Mouse (Mus musculus) embryonic facial prominence, embryonic 12.5 days (tissue): ENCODE measurements around the gene Iqschfp. TPM values are rescaled to one million over a fixed set of nuclear protein-coding genes. Genes with fewer than 3 reads are reported as not detected.

ENCODE experiments used
- ATAC-seq: fragments of 200-750 bp; cut with Nextera tagmentation; 2 replicates; pipeline ENCODE4 v1.8.0; 2017; ENCODE audit not compliant: insufficient number of reproducible peaks, insufficient read depth, low FRiP score, low TSS enrichment
- H3K27ac ChIP-seq: fragments of 300-500 bp; sonication (generic); 2 replicates; pipeline ENCODE4 v1.5.1; 2016; ENCODE audit warnings: mild to moderate bottlenecking
- H3K27me3 ChIP-seq: fragments of 300-500 bp; sonication (generic); 2 replicates; pipeline ENCODE4 v1.6.1; 2016; ENCODE audit warnings: mild to moderate bottlenecking, moderate library complexity
- H3K36me3 ChIP-seq: fragments of 300-500 bp; sonication (generic); 2 replicates; pipeline ENCODE4 v1.6.1; 2016; ENCODE audit warnings: mild to moderate bottlenecking
- H3K4me1 ChIP-seq: fragments of 300-500 bp; sonication (generic); 2 replicates; pipeline ENCODE4 v1.6.1; 2016
- H3K4me2 ChIP-seq: fragments of 300-500 bp; sonication (generic); replicated peaks from 2 replicates; pipeline ENCODE4 v1.6.1; 2016; ENCODE audit warnings: mild to moderate bottlenecking, moderate library complexity
- H3K4me3 ChIP-seq: fragments of 300-500 bp; sonication (generic); 2 replicates; pipeline ENCODE4 v1.5.1; 2016; ENCODE audit warnings: mild to moderate bottlenecking
- H3K9ac ChIP-seq: fragments of 300-500 bp; sonication (generic); 2 replicates; pipeline ENCODE4 v1.6.1; 2016; ENCODE audit warnings: mild to moderate bottlenecking, moderate library complexity
- H3K9me3 ChIP-seq: fragments of 300-500 bp; sonication (generic); 2 replicates; pipeline ENCODE4 v1.6.1; 2016; ENCODE audit warnings: mild to moderate bottlenecking, moderate library complexity
- WGBS: fragments of 180-500 bp; shearing (Covaris S2); methylation state at CpG from one replicate; pipeline ENCODE4 v1.1.7; 2016; 5-methylcytosine and 5-hydroxymethylcytosine counted together
- polyA plus RNA-seq: library from polyadenylated mRNA; unstranded; fragments of >200 nt; fragmentation: Nextera tagmentation; extraction: Ambion mirVana; gene quantifications from 2 replicates; pipeline ENCODE4 v1.2.1, GENCODE M21; 2016

Gene Iqschfp
- polyA plus RNA-seq, 1 experiment from 2014 or later = 0.13 TPM

DNA sequence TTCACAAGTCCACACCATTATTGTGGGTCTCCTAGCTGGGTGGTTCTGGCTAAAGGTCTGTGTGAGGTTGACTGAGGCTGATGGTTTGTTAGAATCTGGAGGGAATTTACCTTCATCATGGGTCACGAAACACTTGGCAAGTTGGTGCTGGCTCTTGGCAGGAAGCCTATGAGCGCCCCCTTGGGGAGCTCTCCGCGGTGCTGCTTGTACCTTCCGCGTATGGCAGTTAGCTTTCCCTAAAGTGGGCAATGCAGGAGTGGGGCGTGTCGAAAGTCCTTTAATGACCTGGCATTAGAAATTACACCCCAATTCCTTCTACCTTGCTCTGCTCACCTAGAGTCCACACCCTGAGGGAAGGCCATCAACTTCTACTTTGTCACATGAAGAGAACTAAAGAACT, 295.4 kb downstream of the Iqschfp start:
- Histone ChIP-seq H3K4me3 (no peak overlapping the region), H3K9me3 (no peaks in the 10 kb centered on the region), H3K27me3 (no peaks in the 10 kb centered on the region), H3K27ac (no peak overlapping the region), H3K4me1 (no peaks in the 10 kb centered on the region), H3K4me2 (no peak overlapping the region), H3K9ac (no peak overlapping the region), H3K36me3 (no peaks in the 10 kb centered on the region)
- ATAC-seq = no peak
- WGBS = 56% methylated on average over 8 of the region's 8 CpGs

DNA sequence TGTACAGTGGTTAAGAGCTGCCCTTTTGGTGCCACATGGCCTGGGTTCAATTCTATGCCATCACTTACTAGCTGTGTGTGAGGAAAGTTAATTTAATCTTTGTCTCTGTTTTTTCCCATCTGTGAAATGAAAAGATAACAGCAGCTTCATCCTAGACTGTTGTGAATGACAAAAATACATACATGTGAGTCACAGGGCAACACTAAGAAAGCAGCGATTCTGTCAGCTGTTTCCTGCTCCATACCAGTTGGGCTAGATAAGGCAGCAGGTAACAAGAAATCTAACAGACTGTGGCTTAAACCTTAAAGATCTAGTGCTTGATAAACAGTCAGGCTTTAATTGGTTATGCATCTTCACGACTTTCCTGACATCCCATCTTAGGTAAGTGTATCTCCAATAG, 297.1 kb downstream of the Iqschfp start:
- H3K4me1 ChIP-seq = no peaks in the 10 kb centered on the region
- H3K27ac ChIP-seq = no peak overlapping the region
- no peaks in the 10 kb centered on the region for H3K9me3 ChIP-seq
- whole genome bisulfite sequencing = 72% methylated on average over 2 of the region's 2 CpGs
- no peak overlapping the region for H3K4me3 ChIP-seq
- no peak overlapping the region for H3K9ac ChIP-seq
- no peaks in the 10 kb centered on the region for H3K27me3 ChIP-seq
- H3K36me3 ChIP-seq = no peaks in the 10 kb centered on the region
- H3K4me2 ChIP-seq = no peak overlapping the region
- ATAC-seq = no peak

DNA sequence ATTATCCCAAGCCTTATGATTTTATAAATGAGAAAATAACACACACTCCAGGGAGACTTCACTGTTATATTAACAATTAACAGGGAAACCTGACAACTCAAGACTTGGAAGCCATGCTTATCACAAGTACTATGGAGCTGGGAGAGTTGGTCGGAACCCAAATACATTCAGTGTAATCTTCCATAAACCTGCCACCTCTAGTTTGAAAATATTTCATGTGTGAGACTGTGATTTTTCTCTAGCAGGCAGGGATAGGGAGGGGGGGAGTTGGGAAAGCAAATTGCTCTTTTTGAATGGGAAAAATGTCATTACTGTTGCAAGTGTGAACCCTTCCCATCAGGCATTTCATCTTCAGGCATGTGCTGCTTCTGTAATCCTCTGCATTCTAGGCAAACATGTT, 304.9 kb downstream of the Iqschfp start:
- H3K36me3 ChIP-seq = no peaks in the 10 kb centered on the region
- H3K27ac ChIP-seq = no peak overlapping the region
- H3K9ac ChIP-seq = no peak overlapping the region
- H3K4me1 ChIP-seq = no peaks in the 10 kb centered on the region
- no peaks in the 10 kb centered on the region for H3K9me3 ChIP-seq
- ATAC-seq = no peak
- H3K4me2 ChIP-seq = no peak overlapping the region
- 91% methylated on average over 1 of the region's 1 CpGs for WGBS
- no peaks in the 10 kb centered on the region for H3K27me3 ChIP-seq
- no peak overlapping the region for H3K4me3 ChIP-seq

DNA sequence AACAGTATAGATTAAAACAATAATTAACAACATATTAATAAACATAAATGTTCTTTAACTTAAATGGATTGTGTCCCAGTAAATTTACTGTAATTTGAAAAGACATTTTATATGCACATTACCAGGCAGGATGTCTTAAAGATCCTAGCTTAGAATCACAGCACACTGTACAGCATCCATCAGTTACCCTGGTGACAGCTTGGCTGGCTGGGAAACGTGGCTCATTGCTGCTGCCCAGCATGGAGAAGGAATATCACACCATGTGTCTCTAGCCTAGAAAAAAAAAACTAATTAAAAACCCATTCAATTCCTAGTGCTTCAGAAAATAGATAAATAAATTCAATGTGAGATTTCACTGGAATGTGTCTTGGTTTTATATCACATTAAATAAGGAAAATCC, 309.2 kb downstream of the Iqschfp start:
- Histone ChIP-seq H3K27me3 (no peaks in the 10 kb centered on the region), H3K4me1 (no peaks in the 10 kb centered on the region), H3K4me3 (no peak overlapping the region), H3K36me3 (no peaks in the 10 kb centered on the region), H3K4me2 (no peak overlapping the region), H3K9me3 (no peaks in the 10 kb centered on the region), H3K27ac (no peak overlapping the region), H3K9ac (no peak overlapping the region)
- WGBS = 50% methylated on average over 1 of the region's 1 CpGs
- ATAC-seq = no peak

DNA sequence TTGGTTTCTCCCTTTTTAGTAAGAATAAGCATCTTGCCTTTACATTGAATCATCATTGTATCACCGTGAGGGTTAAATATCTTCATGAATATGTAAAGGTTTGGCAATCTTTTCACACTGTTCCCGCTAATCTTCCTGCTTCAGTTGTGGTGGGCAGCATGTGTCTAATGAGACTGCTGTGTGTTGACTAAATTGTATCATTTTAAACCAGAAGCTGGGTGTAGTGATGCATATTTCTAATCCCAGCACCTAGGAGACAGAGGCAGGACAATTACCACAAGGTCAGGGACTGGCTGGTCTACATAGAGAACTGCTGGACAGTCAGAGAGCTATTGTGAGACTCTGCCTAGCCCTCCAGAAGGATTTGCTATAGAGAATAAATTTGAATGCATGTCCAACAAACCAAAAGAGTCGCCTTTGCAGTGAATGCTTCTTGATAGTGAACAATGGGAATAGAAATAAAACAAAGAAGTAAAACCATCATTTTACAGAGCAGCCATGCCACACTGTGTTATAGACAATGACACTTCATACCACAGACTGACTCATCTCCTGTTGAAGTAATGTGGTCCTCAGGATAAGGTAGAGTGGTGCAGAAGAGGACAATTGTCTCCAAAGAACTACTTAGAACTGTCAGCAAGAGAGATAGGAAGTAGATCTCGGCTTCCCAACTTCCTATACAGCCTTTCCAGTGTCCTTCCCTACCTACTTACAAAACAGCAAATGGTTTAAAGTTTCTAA, 310.3 kb downstream of the Iqschfp start:
- H3K4me3 ChIP-seq = no peak overlapping the region

DNA sequence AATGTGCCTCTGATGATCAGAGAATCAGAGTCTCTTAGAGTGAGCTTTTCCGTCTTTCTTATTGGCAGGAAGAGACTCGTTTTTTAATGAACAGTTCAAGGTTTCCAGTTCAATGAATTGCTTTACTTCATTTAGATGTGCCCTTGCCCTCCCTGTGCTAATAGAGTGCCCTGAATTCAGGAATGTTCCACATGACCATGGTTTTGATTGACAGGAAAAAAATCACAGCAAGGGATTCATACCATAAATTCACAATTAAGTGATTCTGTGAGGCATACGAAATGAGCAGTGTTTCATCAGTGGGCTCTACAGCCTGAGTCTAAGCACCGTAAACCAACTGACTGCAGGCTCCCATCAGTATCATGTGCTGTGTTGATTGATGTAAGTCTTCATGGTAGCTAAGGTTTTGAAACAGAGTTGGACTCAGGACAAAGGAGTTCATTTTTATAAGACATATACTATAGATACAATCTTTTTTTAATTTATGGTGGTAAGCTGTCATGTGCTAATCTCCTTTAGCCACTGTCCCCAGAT, 312.0 kb downstream of the Iqschfp start:
- Histone ChIP-seq H3K36me3 (no peaks in the 10 kb centered on the region), H3K9ac (no peak overlapping the region), H3K27ac (no peak overlapping the region), H3K4me1 (peaks cover 3% of the 10 kb centered on the region; the same call in 1 of the 2 replicates), H3K4me2 (no peak overlapping the region), H3K27me3 (no peaks in the 10 kb centered on the region), H3K4me3 (no peak overlapping the region), H3K9me3 (no peaks in the 10 kb centered on the region)
- WGBS = 75% methylated on average over 4 of the region's 4 CpGs
- ATAC-seq = no peak

More for the DNA sequence above, 310.3 kb downstream of the Iqschfp start:
- H3K4me1 ChIP-seq = no peaks in the 10 kb centered on the region
- H3K9ac ChIP-seq = no peak overlapping the region
- no peaks in the 10 kb centered on the region for H3K9me3 ChIP-seq
- 78% methylated on average over 4 of the region's 4 CpGs for WGBS
- no peak overlapping the region for H3K4me2 ChIP-seq
- no peak for ATAC-seq
- no peak overlapping the region for H3K27ac ChIP-seq
- no peaks in the 10 kb centered on the region for H3K27me3 ChIP-seq
- H3K36me3 ChIP-seq = no peaks in the 10 kb centered on the region

DNA sequence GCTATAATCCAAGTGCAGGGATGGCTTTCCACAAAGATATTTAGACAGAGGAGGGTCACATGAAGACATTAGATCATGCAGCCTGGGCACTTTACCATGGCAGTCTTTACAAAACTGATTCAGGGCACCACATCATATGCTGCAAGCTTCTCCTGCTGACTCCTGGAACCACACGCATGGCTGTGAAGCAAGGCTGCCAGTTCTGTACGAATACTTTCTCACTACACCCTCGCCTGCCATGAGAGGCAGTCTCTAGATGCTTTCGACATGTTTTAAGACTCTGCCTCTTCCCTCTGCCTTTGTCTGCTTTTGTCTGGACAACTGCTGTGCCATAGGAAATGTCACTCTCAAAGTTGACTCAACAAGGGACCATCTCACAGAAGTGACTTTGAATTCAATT, 318.4 kb downstream of the Iqschfp start:
- Histone ChIP-seq H3K9me3 (no peaks in the 10 kb centered on the region), H3K36me3 (no peaks in the 10 kb centered on the region), H3K27ac (no peak overlapping the region), H3K4me1 (peaks cover 5% of the 10 kb centered on the region; the same call in 1 of the 2 replicates), H3K9ac (no peak overlapping the region), H3K27me3 (no peaks in the 10 kb centered on the region), H3K4me3 (no peak overlapping the region), H3K4me2 (no peak overlapping the region)
- ATAC-seq = no peak
- WGBS = 79% methylated on average over 4 of the region's 4 CpGs

DNA sequence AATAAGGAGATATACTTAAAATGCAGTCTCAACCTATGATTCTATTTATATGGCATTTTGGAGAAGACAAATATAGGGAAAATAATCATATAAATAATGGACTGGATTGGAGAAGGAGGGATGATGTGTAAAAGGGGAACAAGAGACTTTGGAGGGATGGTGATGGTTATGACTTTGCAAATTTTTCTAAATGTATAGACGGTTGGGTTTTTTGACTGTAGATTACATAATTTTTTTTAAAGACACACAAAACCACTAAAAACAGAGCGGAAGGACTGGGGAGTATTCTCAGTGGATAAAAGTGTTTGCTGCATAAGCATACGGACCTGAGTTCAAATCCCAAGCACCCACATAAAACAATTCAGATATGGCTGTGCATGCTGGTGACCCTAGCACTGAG, 329.4 kb downstream of the Iqschfp start:
- H3K4me1 ChIP-seq = no peaks in the 10 kb centered on the region
- WGBS = 95% methylated on average over 3 of the region's 3 CpGs
- H3K4me3 ChIP-seq = no peak overlapping the region
- no peak overlapping the region for H3K9ac ChIP-seq
- no peaks in the 10 kb centered on the region for H3K36me3 ChIP-seq
- no peak overlapping the region for H3K4me2 ChIP-seq
- H3K27ac ChIP-seq = no peak overlapping the region
- H3K9me3 ChIP-seq = no peaks in the 10 kb centered on the region
- no peak for ATAC-seq
- H3K27me3 ChIP-seq = no peaks in the 10 kb centered on the region

DNA sequence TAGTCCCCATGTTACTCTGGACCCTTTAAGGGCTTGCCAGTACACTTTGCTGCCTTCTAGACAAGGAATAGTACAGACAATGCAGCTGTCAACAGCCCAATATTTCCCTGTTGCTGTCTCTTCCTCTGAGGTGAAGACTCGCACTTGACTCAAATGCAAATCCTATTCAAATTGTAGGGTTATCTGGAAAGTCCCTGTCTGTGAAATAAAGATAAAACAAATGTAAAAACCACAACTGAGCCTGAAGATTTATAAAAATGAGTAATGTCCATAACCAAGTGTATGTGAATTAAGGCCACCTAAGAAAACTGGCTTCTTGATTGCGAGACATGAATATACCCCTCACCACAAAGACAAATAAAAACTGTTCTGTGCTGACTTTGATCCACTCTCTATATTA, 347.9 kb downstream of the Iqschfp start:
- Histone ChIP-seq H3K36me3 (no peaks in the 10 kb centered on the region), H3K9ac (no peak overlapping the region), H3K27me3 (no peaks in the 10 kb centered on the region), H3K27ac (no peak overlapping the region), H3K4me1 (no peaks in the 10 kb centered on the region), H3K9me3 (no peaks in the 10 kb centered on the region), H3K4me2 (no peak overlapping the region), H3K4me3 (no peak overlapping the region)
- ATAC-seq = no peak
- WGBS = 93% methylated on average over 2 of the region's 2 CpGs

DNA sequence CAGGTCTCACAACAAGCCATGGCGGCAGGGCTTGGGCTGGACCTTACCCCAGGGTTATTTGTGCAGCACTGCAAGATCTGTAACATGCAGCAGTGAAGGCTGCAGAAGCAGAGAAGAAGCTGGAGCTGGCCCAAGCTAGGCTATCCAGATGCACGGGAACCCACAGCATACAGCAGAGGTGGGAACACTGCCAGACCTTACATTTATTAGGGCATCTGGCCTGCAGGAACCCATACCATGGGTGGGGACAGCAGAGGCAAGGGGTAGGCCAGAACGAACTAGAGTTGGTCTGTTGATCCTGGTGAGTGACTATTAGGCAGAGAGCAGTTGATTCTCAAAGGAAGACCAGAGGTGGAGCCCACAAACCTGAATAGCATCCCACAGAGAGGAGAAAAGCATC, 351.2 kb downstream of the Iqschfp start:
- ATAC-seq = no peak
- H3K4me2 ChIP-seq = no peak overlapping the region
- H3K9ac ChIP-seq = no peak overlapping the region
- no peaks in the 10 kb centered on the region for H3K36me3 ChIP-seq
- no peaks in the 10 kb centered on the region for H3K4me1 ChIP-seq
- no peaks in the 10 kb centered on the region for H3K9me3 ChIP-seq
- H3K27me3 ChIP-seq = no peaks in the 10 kb centered on the region
- no peak overlapping the region for H3K4me3 ChIP-seq
- WGBS = 68% methylated on average over 3 of the region's 3 CpGs
- H3K27ac ChIP-seq = no peak overlapping the region

DNA sequence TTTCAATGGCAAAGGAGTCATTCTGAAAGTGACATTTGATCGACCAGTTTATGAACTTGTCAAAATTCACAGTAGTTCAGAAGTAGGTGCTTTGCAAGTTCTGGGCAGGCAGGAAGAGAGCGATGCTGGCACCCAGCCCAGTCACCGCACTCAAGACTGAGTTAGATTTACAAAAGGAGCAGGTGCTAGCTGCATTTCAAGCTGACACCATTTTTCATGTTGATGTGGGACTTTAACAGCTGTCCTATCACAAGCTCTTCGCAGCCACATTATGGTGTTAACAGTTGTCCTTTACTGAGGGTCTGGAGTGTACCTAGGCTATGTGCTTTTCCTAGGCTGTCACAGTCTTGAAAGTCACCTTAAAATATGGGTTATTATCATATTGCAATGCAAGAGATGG, 354.1 kb downstream of the Iqschfp start:
- WGBS = 87% methylated on average over 4 of the region's 4 CpGs
- ATAC-seq = no peak
- H3K27me3 ChIP-seq = no peaks in the 10 kb centered on the region

DNA sequence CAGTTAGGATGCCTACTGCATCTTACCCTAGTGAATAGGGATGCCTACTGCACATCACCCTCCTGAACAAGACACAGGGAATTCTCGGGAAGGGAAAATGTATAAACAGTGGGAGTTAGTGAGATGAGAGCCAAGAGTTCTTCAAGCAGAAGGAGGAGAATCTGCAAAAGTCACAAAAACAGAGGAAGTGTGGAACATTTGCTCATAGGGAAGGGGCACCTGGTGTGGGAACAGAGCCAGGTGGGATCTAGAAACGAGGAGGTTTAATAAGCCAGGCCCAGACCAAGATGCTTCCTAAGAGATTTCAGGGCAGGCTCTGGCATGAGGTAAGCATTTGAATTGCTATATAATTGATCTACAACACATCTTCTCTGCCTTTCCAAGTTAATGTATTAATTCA, 358.6 kb downstream of the Iqschfp start:
- Histone ChIP-seq H3K9ac (no peak overlapping the region), H3K27me3 (no peaks in the 10 kb centered on the region), H3K4me3 (no peak overlapping the region), H3K27ac (no peak overlapping the region), H3K36me3 (no peaks in the 10 kb centered on the region), H3K4me1 (no peaks in the 10 kb centered on the region), H3K9me3 (no peaks in the 10 kb centered on the region), H3K4me2 (no peak overlapping the region)
- 77% methylated on average over 2 of the region's 2 CpGs for WGBS
- ATAC-seq = no peak

More for the DNA sequence above, 354.1 kb downstream of the Iqschfp start:
- no peak overlapping the region for H3K27ac ChIP-seq
- no peak overlapping the region for H3K9ac ChIP-seq
- no peaks in the 10 kb centered on the region for H3K9me3 ChIP-seq
- H3K4me3 ChIP-seq = no peak overlapping the region
- H3K36me3 ChIP-seq = no peaks in the 10 kb centered on the region
- H3K4me1 ChIP-seq = no peaks in the 10 kb centered on the region
- H3K4me2 ChIP-seq = no peak overlapping the region
